Comparison of ENCODE assay signal across 9 mouse cellular contexts in the genomic region with DNA sequence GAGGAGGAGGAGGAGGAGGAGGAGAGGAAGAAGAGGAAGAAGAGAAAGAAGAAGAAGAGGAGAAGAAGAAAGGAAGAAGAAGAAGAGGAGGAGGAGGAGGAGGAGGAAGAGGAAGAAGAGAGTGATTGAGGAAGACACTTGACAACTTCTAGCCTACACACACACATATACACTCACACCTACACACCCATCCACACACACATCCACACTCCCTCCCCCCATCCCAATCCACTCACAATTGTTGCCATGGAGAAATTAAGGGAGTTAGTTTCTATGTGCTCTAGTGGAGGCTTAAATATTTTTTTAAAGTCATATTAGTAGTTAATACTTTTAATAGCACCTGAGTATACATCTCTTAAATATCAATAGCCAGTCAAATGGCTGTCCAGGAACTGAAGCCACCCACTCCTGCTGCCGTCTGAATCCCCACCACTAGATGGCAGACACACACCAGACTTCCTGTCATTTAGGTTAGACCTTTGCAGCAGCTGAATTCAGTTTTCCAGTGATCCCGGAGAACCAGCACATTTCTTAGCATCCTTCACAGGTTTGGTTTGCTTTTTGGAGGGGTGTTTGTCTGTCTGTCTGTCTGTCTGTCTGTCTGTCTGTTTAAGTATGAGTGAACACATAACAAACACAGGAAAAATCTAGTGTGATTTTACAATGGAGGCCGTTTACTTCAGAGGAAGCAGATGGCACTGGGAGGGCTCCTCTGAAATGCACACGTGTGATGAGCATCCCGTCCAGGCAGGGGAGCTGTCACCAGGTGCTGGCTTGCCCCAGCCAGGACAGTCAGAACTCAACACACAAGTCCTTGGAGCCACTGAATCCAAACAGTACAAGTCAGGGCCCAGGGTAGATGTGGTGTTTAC.
DNase-seq lines count a peak whose midpoint lies in the region; ATAC-seq and TF ChIP-seq lines count a peak whose summit lies in the region.
"Had no signal": no experiment of that assay in that cellular context is flagged by ENCODE, and none has a peak within 500 bp of the region (broad histone marks: within the 10 kb centered on the region; RNA-seq: fewer than 3 reads in every experiment).

No protein-coding gene starts in this region.

- WGBS in cerebellum, adult 2 months, result 1% methylated on average over 5 of the region's 5 CpGs
- WGBS in hindbrain, embryonic 15.5 days, result 6% methylated on average over 5 of the region's 5 CpGs

- no peak overlapping the region for H3K4me2 ChIP-seq in hindbrain, embryonic 15.5 days
- H3K4me2 ChIP-seq: limb, embryonic 15.5 days had no signal

- peak; percentile 96 for TF ChIP-seq CTCF in cerebellum, adult 2 months (IDR thresholded peaks at IDR 0.05; ENCODE audit: borderline replicate concordance, insufficient read depth, low read depth, low read length)

- no peak for TF ChIP-seq POLR2A in cerebellum, adult 2 months (IDR thresholded peaks at IDR 0.05; ENCODE audit: borderline replicate concordance, insufficient read depth, low read length)

- H3K9me3 ChIP-seq in hindbrain, embryonic 15.5 days, result no peaks in the 10 kb centered on the region
- H3K9me3 ChIP-seq: limb, embryonic 15.5 days had no signal

- H3K27ac ChIP-seq in cerebellum, adult 2 months (ENCODE audit: insufficient read depth, low read length), result no peak overlapping the region
- H3K27ac ChIP-seq in hindbrain, embryonic 15.5 days (replicated peaks), result no peak overlapping the region
- H3K27ac ChIP-seq: limb, embryonic 15.5 days had no signal

- peak; percentile 94 for ATAC-seq in frontal cortex, adult (ENCODE audit: low TSS enrichment)
- peak; percentile 75; the same call in 1 of the 2 replicates for ATAC-seq in hindbrain, embryonic 15.5 days (ENCODE audit: low FRiP score, low read depth)

- H3K4me3 ChIP-seq in cerebellum, adult 2 months (replicated peaks; ENCODE audit: insufficient read depth, low read depth, low read length), result no peak overlapping the region
- H3K4me3 ChIP-seq in hindbrain, embryonic 15.5 days, result no peak overlapping the region
- H3K4me3 ChIP-seq: limb, embryonic 15.5 days had no signal

- H3K36me3 ChIP-seq in hindbrain, embryonic 15.5 days, result peaks cover 14% of the 10 kb centered on the region; the same call in 1 of the 2 replicates

- peak; percentile 47 for DNase-seq in MEL-GATA-1-ER (ENCODE audit: extremely low read depth, low read depth)
- peak; percentile 81 to 92 for DNase-seq in cerebellum, adult 2 months
- DNase-seq in layer of hippocampus, postnatal 36 days, result peak; percentile 79 to 82
- peak; percentile 93 for DNase-seq in lung, postnatal 36 days
- peak; percentile 80 for DNase-seq in retina, postnatal 7 days (ENCODE audit: low read depth, low spot score)
- peak; percentile 66 to 76 for DNase-seq in urinary bladder, adult 18-20 months (ENCODE audit: low spot score in 2 of 2)

- H3K9ac ChIP-seq in hindbrain, embryonic 15.5 days, result no peak overlapping the region
- H3K9ac ChIP-seq: limb, embryonic 15.5 days had no signal

- peaks cover 2% of the 10 kb centered on the region; the same call in 1 of the 2 replicates for H3K4me1 ChIP-seq in cerebellum, adult 2 months (ENCODE audit: control insufficient read depth, insufficient read depth, low read length)
- peaks cover 4% of the 10 kb centered on the region; the same call in 1 of the 2 replicates for H3K4me1 ChIP-seq in hindbrain, embryonic 15.5 days (replicated peaks)

- no peaks in the 10 kb centered on the region for H3K27me3 ChIP-seq in cerebellum, adult 2 months (ENCODE audit: control insufficient read depth, insufficient read depth, low read length)
- no peaks in the 10 kb centered on the region for H3K27me3 ChIP-seq in hindbrain, embryonic 15.5 days
- H3K27me3 ChIP-seq: limb, embryonic 15.5 days had no signal
